Mouse (Mus musculus) heart, adult 2 months (tissue): ENCODE results near the gene Pop7.

ENCODE experiments used
- CTCF ChIP-seq: fragments of 200-600 bp; IDR thresholded peaks from 2 replicates; pipeline ENCODE4 v1.8.1; 2022; ENCODE audit warnings: antibody characterized with exemption, mild to moderate bottlenecking, moderate library complexity
- EP300 ChIP-seq: fragments of 200-500 bp; IDR thresholded peaks from 2 replicates; pipeline ENCODE4 v1.6.1; 2011; ENCODE audit warnings: low read depth, low read length, control low read depth; ENCODE audit not compliant: insufficient read depth
- POLR2A ChIP-seq: fragments of 200-500 bp; IDR thresholded peaks from 2 replicates; pipeline ENCODE4 v1.6.1; 2011; ENCODE audit warnings: mild to moderate bottlenecking, low read depth, low read length, control low read depth; ENCODE audit not compliant: insufficient read depth

GRCm38 (mm10) chr5:137533117-137533827, 31.0 kb upstream of the Pop7 start, which contains the start of the genes Epo and Gnb2:
- TF ChIP-seq EP300 (peak; percentile 95), POLR2A (peak; percentile 94), CTCF (no peak)
